In the genomic region with DNA sequence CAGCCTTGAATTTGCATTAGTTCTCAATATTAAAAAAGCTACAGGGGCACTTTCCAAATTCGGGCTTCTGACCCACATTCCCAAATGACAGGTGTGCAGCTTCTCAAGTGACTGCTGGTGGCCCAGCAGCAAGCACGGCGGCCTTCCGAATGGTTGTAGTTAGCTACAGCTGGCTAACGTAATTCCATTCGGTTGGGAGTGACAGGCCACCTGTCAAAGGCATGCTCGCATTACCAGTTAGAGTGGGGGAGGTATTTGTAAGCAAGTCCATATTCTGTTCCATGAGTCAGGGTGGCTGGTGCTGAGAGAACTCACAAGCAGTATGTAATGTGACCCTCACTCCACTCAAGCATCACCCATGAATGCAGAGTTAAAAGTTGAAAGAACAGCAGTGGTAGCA, we compare ENCODE assay signal across 16 mouse cellular contexts. TPM values are rescaled to one million over a fixed set of nuclear protein-coding genes. Genes with fewer than 3 reads are reported as not detected.
A peak's percentile ranks its signal among the peaks of the same experiment; 100 is the strongest.
DNase-seq lines count a peak whose midpoint lies in the region; ATAC-seq and TF ChIP-seq lines count a peak whose summit lies in the region.
"Had no signal": no experiment of that assay in that cellular context is flagged by ENCODE, and none has a peak within 500 bp of the region (broad histone marks: within the 10 kb centered on the region; RNA-seq: fewer than 3 reads in every experiment).

No protein-coding gene starts in this region.

- peaks cover 45% of the 10 kb centered on the region for H3K36me3 ChIP-seq in C2C12 (ENCODE audit: control insufficient read depth, insufficient read depth)
- peaks cover 48% of the 10 kb centered on the region for H3K36me3 ChIP-seq in embryonic facial prominence, embryonic 15.5 days
- peaks cover 9% of the 10 kb centered on the region; the same call in 1 of the 2 replicates for H3K36me3 ChIP-seq in limb, embryonic 11.5 days (ENCODE audit: control insufficient read depth, insufficient read depth, low read length)
- H3K36me3 ChIP-seq in forebrain, embryonic 14.5 days (ENCODE audit: control insufficient read depth, insufficient read depth, low read length) = peaks cover 51% of the 10 kb centered on the region

- no peaks in the 10 kb centered on the region for H3K9me3 ChIP-seq in embryonic facial prominence, embryonic 15.5 days (replicated peaks)
- H3K9me3 ChIP-seq in limb, embryonic 11.5 days (ENCODE audit: control insufficient read depth, low read length) = no peaks in the 10 kb centered on the region
- no peaks in the 10 kb centered on the region for H3K9me3 ChIP-seq in forebrain, embryonic 14.5 days (replicated peaks; ENCODE audit: control insufficient read depth, low read length)
- H3K9me3 ChIP-seq: hindbrain, embryonic 12.5 days; neural tube, embryonic 13.5 days; stomach, embryonic 15.5 days had no signal

- peak; percentile 79 for ATAC-seq in embryonic facial prominence, embryonic 15.5 days (ENCODE audit: insufficient number of reproducible peaks, low FRiP score, low TSS enrichment, low read depth)
- ATAC-seq in limb, embryonic 11.5 days (ENCODE audit: insufficient number of reproducible peaks, low FRiP score, low TSS enrichment, low read depth) = peak; percentile 68; the same call in 1 of the 2 replicates
- no peak for ATAC-seq in forebrain, embryonic 14.5 days
- ATAC-seq: intestine, embryonic 16.5 days; liver, postnatal 0 days; midbrain, embryonic 16.5 days had no signal

- no peak overlapping the region for H3K9ac ChIP-seq in embryonic facial prominence, embryonic 15.5 days
- H3K9ac ChIP-seq in limb, embryonic 11.5 days (ENCODE audit: low read length) = no peak overlapping the region
- H3K9ac ChIP-seq in forebrain, embryonic 14.5 days (ENCODE audit: low read length) = no peak overlapping the region
- H3K9ac ChIP-seq: hindbrain, embryonic 12.5 days; liver, postnatal 0 days; neural tube, embryonic 13.5 days; stomach, embryonic 15.5 days had no signal

- 24% methylated on average over 7 of the region's 7 CpGs for WGBS in embryonic facial prominence, embryonic 15.5 days
- WGBS in limb, embryonic 11.5 days = 36% methylated on average over 7 of the region's 7 CpGs
- 75% methylated on average over 7 of the region's 7 CpGs for WGBS in forebrain, embryonic 14.5 days

- no peak overlapping the region for H3K4me2 ChIP-seq in embryonic facial prominence, embryonic 15.5 days (replicated peaks)
- no peak overlapping the region for H3K4me2 ChIP-seq in limb, embryonic 11.5 days (ENCODE audit: low read depth, severe bottlenecking)
- H3K4me2 ChIP-seq in forebrain, embryonic 14.5 days (ENCODE audit: low read length) = no peak overlapping the region
- H3K4me2 ChIP-seq: heart, embryonic 11.5 days; hindbrain, embryonic 12.5 days; neural tube, embryonic 13.5 days; stomach, embryonic 15.5 days had no signal

- no peak overlapping the region for H3ac ChIP-seq in C2C12 (ENCODE audit: control insufficient read depth, insufficient read length, low read depth)

- peak overlapping the region; percentile 65 for H3K27ac ChIP-seq in embryonic facial prominence, embryonic 15.5 days (replicated peaks)
- H3K27ac ChIP-seq in limb, embryonic 11.5 days (replicated peaks; ENCODE audit: low read depth, low read length) = no peak overlapping the region
- H3K27ac ChIP-seq in forebrain, embryonic 14.5 days (ENCODE audit: low read depth, low read length) = no peak overlapping the region
- H3K27ac ChIP-seq: hindbrain, embryonic 12.5 days; neural tube, embryonic 13.5 days; stomach, embryonic 15.5 days had no signal

- no peak for TF ChIP-seq CTCF in C2C12 (IDR thresholded peaks at IDR 0.05; ENCODE audit: control insufficient read depth, insufficient read depth, insufficient read length)

- H3K4me1 ChIP-seq in embryonic facial prominence, embryonic 15.5 days = peaks cover 27% of the 10 kb centered on the region
- H3K4me1 ChIP-seq in limb, embryonic 11.5 days (ENCODE audit: control insufficient read depth, insufficient read depth, low read length) = peaks cover 9% of the 10 kb centered on the region
- no peaks in the 10 kb centered on the region for H3K4me1 ChIP-seq in forebrain, embryonic 14.5 days (ENCODE audit: control insufficient read depth, insufficient read depth, low read length)

- peak; percentile 32 for DNase-seq in MN1 (ENCODE audit: low spot score)
- peak; percentile 49 for DNase-seq in limb, embryonic 11.5 days (ENCODE audit: low spot score)
- no peak for DNase-seq in forebrain, embryonic 14.5 days (ENCODE audit: low spot score)
- no peak for DNase-seq in c-Kit-positive CD71-positive TER-119-positive erythroid progenitor cells, embryonic 14.5 days (ENCODE audit: low spot score)
- no peak for DNase-seq in thymus, postnatal 25 days
- DNase-seq: adrenal gland, postnatal 10 days; cerebellum, postnatal 25 days; liver, postnatal 0 days had no signal

- H3K4me3 ChIP-seq in C2C12 (ENCODE audit: insufficient read depth, poor library complexity, severe bottlenecking) = no peak overlapping the region
- H3K4me3 ChIP-seq in embryonic facial prominence, embryonic 15.5 days (replicated peaks) = no peak overlapping the region
- no peak overlapping the region for H3K4me3 ChIP-seq in limb, embryonic 11.5 days (ENCODE audit: low read depth, low read length)
- no peak overlapping the region for H3K4me3 ChIP-seq in forebrain, embryonic 14.5 days (ENCODE audit: low read depth, low read length)
- H3K4me3 ChIP-seq: hindbrain, embryonic 12.5 days; neural tube, embryonic 13.5 days; stomach, embryonic 15.5 days had no signal

- no peaks in the 10 kb centered on the region for H3K27me3 ChIP-seq in C2C12 (ENCODE audit: control insufficient read depth, insufficient read depth, insufficient read length)
- no peaks in the 10 kb centered on the region for H3K27me3 ChIP-seq in embryonic facial prominence, embryonic 15.5 days
- H3K27me3 ChIP-seq in limb, embryonic 11.5 days (ENCODE audit: control insufficient read depth, insufficient read depth, low read length) = no peaks in the 10 kb centered on the region
- H3K27me3 ChIP-seq in forebrain, embryonic 14.5 days (replicated peaks; ENCODE audit: control insufficient read depth, insufficient read depth, low read length) = no peaks in the 10 kb centered on the region
- H3K27me3 ChIP-seq: hindbrain, embryonic 12.5 days; neural tube, embryonic 13.5 days; stomach, embryonic 15.5 days had no signal

- H3K79me3 ChIP-seq in C2C12 (ENCODE audit: low read depth) = no peaks in the 10 kb centered on the region

- peaks cover 13% of the 10 kb centered on the region for H3K79me2 ChIP-seq in C2C12 (ENCODE audit: control insufficient read depth, insufficient read depth)

TF ChIP-seq in C2C12, 6 proteins besides CTCF, POLR2A, EP300 and RAD21:
- TF ChIP-seq CEBPB (IDR thresholded peaks at IDR 0.05; ENCODE audit: low read depth) = no peak
- peak; percentile 99 for TF ChIP-seq MYOD1 (IDR thresholded peaks at IDR 0.05; ENCODE audit: control insufficient read depth, insufficient read length, low read depth)
- TF ChIP-seq MYOG (IDR thresholded peaks at IDR 0.05; ENCODE audit: control insufficient read depth, extremely low read depth, insufficient read length) = no peak
- TF ChIP-seq MAX (IDR thresholded peaks at IDR 0.05) = peak; percentile 81
- TF ChIP-seq FOSL1 (IDR thresholded peaks at IDR 0.05; ENCODE audit: insufficient read depth, low read length, poor library complexity, severe bottlenecking) = no peak
- no peak for TF ChIP-seq USF1 (IDR thresholded peaks at IDR 0.05; ENCODE audit: low read depth)

RNA-seq across cellular contexts. Expression of a gene that starts 7.9 kb away (rescaled TPM):
- polyA plus RNA-seq in C2C12 (2012; fragmentation: generic; extraction: Trizol) = 294 TPM
- polyA plus RNA-seq in embryonic facial prominence, embryonic 15.5 days (2015; fragmentation: Nextera tagmentation; extraction: Ambion mirVana) = 91.1 and 94.6 TPM in 2 replicates
- polyA plus RNA-seq in limb, embryonic 11.5 days (2014; fragmentation: Nextera tagmentation; extraction: Ambion mirVana) = 102 and 103 TPM in 2 replicates
- polyA plus RNA-seq in forebrain, embryonic 14.5 days (2014; fragmentation: Nextera tagmentation; extraction: Ambion mirVana) = 95.5 and 102 TPM in 2 replicates

RNA-seq across cellular contexts. Expression of a gene that starts 43.2 kb away (rescaled TPM):
- polyA plus RNA-seq in C2C12 (2012; fragmentation: generic; extraction: Trizol) = 0.82 TPM
- 7.5 and 8.4 TPM in 2 replicates for polyA plus RNA-seq in embryonic facial prominence, embryonic 15.5 days (2015; fragmentation: Nextera tagmentation; extraction: Ambion mirVana)
- 9.5 and 10.3 TPM in 2 replicates for polyA plus RNA-seq in limb, embryonic 11.5 days (2014; fragmentation: Nextera tagmentation; extraction: Ambion mirVana)
- polyA plus RNA-seq in forebrain, embryonic 14.5 days (2014; fragmentation: Nextera tagmentation; extraction: Ambion mirVana) = 9.0 and 11.1 TPM in 2 replicates

RNA-seq across cellular contexts. Expression of a gene that starts 49.6 kb away (rescaled TPM):
- polyA plus RNA-seq in C2C12 (2012; fragmentation: generic; extraction: Trizol) = 49.6 TPM
- polyA plus RNA-seq in embryonic facial prominence, embryonic 15.5 days (2015; fragmentation: Nextera tagmentation; extraction: Ambion mirVana) = 15.3 and 15.9 TPM in 2 replicates
- 13.4 and 13.5 TPM in 2 replicates for polyA plus RNA-seq in limb, embryonic 11.5 days (2014; fragmentation: Nextera tagmentation; extraction: Ambion mirVana)
- 6.7 and 7.2 TPM in 2 replicates for polyA plus RNA-seq in forebrain, embryonic 14.5 days (2014; fragmentation: Nextera tagmentation; extraction: Ambion mirVana)

Comparison
In these comparisons a context has a peak if more than half of its experiments do, and no peak if none do; other contexts are left out.
1. DNase-seq: peak in MN1 (single experiment) and limb, embryonic 11.5 days (single experiment); none in forebrain, embryonic 14.5 days (single experiment), c-Kit-positive CD71-positive TER-119-positive erythroid progenitor cells, embryonic 14.5 days (single experiment) and thymus, postnatal 25 days (single experiment).